Mouse (Mus musculus) left cerebral cortex, adult 9 months (tissue): ENCODE measurements around the gene Ergic1.

ENCODE experiments used
- DNase-seq, 2 experiments: peaks; one replicate each; pipeline ENCODE4 v3.0.0; 2022; ENCODE audit warnings: low spot score in 2 of 2

The Ergic1 gene

GRCm38 (mm10) chr17:26561290-26561640 is at the start of gene Ergic1:
Gene Ergic1 (plus strand): TSS chr17:26561489.
- DNase-seq = peak; percentile 63 to 88

- DNase-seq = no peak
Measured at GRCm38 (mm10) chr17:26511816-26512774, 49.2 kb upstream of the Ergic1 start.

- DNase-seq = no peak
Measured at GRCm38 (mm10) chr17:26512961-26513360, 48.3 kb upstream of the Ergic1 start.

- DNase-seq = no peak
Measured at GRCm38 (mm10) chr17:26513459-26514290, 47.6 kb upstream of the Ergic1 start.

GRCm38 (mm10) chr17:26514581-26515030 is 46.7 kb upstream of the Ergic1 start:
- DNase-seq = no peak

- DNase-seq = no peak
Measured at GRCm38 (mm10) chr17:26515675-26516074, 45.6 kb upstream of the Ergic1 start.

GRCm38 (mm10) chr17:26518306-26518705 is 43.0 kb upstream of the Ergic1 start:
- DNase-seq = no peak

GRCm38 (mm10) chr17:26522711-26523110 is 38.6 kb upstream of the Ergic1 start:
- DNase-seq = no peak

GRCm38 (mm10) chr17:26524316-26524715 is 37.0 kb upstream of the Ergic1 start:
- DNase-seq = no peak

- no peak for DNase-seq
Measured at GRCm38 (mm10) chr17:26524801-26525200, 36.5 kb upstream of the Ergic1 start.

- DNase-seq = peak in 1 of 2 experiments; percentile 57
Measured at GRCm38 (mm10) chr17:26525316-26525715, 36.0 kb upstream of the Ergic1 start.

GRCm38 (mm10) chr17:26527291-26527690 is 34.0 kb upstream of the Ergic1 start:
- DNase-seq = no peak

GRCm38 (mm10) chr17:26528751-26529150 is 32.5 kb upstream of the Ergic1 start:
- no peak for DNase-seq

GRCm38 (mm10) chr17:26529791-26530241 is 31.5 kb upstream of the Ergic1 start:
- DNase-seq = no peak

- no peak for DNase-seq
Measured at GRCm38 (mm10) chr17:26530590-26531081, 30.7 kb upstream of the Ergic1 start.

- no peak for DNase-seq
Measured at GRCm38 (mm10) chr17:26531395-26532027, 29.8 kb upstream of the Ergic1 start.

- no peak for DNase-seq
Measured at GRCm38 (mm10) chr17:26532476-26533045, 28.7 kb upstream of the Ergic1 start.

GRCm38 (mm10) chr17:26533871-26534372 is 27.4 kb upstream of the Ergic1 start:
- no peak for DNase-seq

GRCm38 (mm10) chr17:26534695-26535094 is 26.6 kb upstream of the Ergic1 start:
- DNase-seq = no peak

- DNase-seq = no peak
Measured at GRCm38 (mm10) chr17:26535251-26536136, 25.8 kb upstream of the Ergic1 start.
